Mouse (Mus musculus) erythroblast, adult 5-6 weeks (primary cell): ENCODE data around the gene Hic1. TPM values are rescaled to one million over a fixed set of nuclear protein-coding genes. Genes with fewer than 3 reads are reported as not detected.
"Not testable (repeated sequence)": the region's sequence is repeated elsewhere in the genome, so short reads cannot be mapped to it uniquely, and the experiment has no call there.

Experiments used
- ATAC-seq: replicated peaks from 2 replicates; pipeline ENCODE4 v1.8.0; 2016; ENCODE audit warnings: moderate number of reproducible peaks, mild to moderate bottlenecking, moderate TSS enrichment, inconsistent platforms; ENCODE audit not compliant: poor library complexity, low FRiP score, severe bottlenecking
- total RNA-seq, 2 experiments: library from RNA; stranded (forward) in 1 of 2; stranded (reverse) in 1 of 2; fragments of 150-400 nt in 1 of 2; fragments of 200-764, 138-1000 nt in 1 of 2; gene quantifications; 2 replicates each; pipeline versions ENCODE4 v1.2.3 to v1.2.4; 2015 to 2017; ENCODE audit warnings: low replicate concordance in 2 of 2

Hic1 gene
- total RNA-seq, 2 experiments from 2014 or later, result not detected

- no peak for ATAC-seq
These were observed 24.1 kb upstream of the Hic1 start, which contains the start of gene Rtn4rl1 for GRCm38 (mm10) chr11:75193256-75194071. Gene Rtn4rl1 (plus strand): TSS chr11:75193783.

DNA sequence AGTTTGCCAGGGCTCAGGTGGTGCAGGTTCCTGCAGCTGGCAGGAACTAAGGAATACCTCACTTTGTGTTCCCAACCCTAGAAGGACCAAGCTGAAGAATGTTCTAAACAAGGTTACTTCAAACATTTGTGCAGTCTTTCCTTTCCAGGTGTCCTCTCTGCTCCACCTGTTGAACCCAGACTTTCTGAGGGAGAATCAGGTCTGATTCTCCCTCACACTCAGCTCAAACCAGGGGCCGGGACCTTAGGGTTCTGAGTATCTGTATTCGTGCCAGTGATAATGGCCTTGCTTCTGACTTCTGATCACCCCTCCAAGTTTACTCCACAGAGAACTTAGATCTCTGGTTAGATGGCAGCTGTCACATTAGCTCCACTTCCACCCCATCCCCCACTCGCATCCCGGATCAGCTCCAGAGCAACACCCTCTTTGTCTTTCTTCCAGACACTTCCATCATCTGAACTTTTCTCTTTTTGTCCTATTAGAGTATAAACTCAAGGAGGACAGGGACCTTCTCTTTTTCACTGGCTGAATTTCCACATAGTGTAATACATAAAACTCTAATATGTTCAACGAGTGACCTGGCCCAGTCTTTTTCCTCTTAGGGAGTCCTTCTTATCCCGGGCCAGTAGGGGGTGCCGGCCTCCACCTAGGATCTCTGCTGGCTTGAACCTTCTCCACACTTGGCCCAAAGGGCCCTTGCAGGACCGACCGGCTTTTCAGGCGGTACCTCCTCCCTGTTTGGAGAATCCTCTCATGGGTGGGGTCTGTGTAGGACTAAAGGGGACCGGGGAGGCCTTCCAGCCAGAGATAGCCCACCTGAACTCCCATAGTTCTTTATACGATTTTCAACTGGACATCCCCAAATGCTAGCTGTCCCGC, 23.3 kb upstream of the Hic1 start:
- ATAC-seq, result no peak

- no peak for ATAC-seq
These were observed 22.5 kb upstream of the Hic1 start for GRCm38 (mm10) chr11:75191841-75192240.

DNA sequence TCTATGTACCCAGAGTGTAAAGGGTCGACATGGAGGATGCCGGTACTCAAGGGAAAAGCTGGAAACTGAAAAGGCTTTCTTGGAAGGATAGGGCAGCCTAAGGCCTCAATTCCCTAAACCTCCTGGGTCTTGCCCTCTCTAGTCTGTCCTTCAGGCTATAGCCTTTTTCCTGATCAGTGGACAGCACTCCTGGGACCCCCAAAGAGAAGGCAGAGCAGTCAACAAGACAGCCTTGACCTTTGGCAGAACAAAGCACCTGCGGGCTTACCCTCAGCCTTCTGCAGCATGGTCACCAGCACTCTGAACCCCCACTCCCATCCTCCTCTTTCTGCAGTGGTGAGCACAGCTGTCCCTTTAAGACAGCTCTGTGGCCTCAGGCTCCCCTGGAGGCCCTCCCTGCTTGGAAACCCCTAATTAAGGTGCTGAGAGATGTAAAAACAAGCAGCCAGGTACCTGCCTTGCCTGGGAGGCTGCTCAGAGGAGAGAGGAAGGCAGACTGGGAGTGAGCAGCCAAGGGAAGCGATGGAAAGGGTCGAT, 21.7 kb upstream of the Hic1 start, which contains the start of gene Dph1:
TSS of gene Dph1 (minus strand) at position 337 of the 537 bp plus-strand sequence.
- no peak for ATAC-seq

DNA sequence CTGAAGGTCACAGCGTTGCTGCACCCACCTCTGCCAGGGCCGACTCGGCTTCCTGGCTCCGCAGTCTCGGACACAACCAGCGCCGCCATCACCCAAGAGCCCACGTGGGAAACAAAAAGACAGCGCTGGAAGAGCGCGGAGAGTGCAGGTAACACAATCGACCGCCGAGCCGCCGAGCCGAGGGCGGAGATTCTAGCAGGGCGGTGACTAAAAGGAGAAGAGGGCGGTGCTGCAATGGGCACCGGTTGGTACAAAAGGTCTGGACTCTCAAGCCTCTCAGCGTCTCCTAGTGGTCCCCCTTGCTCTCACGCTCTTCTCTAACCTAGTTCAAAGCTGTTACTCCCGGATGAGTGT, 21.0 kb upstream of the Hic1 start:
- ATAC-seq, result peak; percentile 86

- ATAC-seq, result peak; percentile 49
These were observed 20.5 kb upstream of the Hic1 start for GRCm38 (mm10) chr11:75189713-75190370.

- ATAC-seq, result no peak
These were observed 15.7 kb upstream of the Hic1 start for GRCm38 (mm10) chr11:75184986-75185385.

DNA sequence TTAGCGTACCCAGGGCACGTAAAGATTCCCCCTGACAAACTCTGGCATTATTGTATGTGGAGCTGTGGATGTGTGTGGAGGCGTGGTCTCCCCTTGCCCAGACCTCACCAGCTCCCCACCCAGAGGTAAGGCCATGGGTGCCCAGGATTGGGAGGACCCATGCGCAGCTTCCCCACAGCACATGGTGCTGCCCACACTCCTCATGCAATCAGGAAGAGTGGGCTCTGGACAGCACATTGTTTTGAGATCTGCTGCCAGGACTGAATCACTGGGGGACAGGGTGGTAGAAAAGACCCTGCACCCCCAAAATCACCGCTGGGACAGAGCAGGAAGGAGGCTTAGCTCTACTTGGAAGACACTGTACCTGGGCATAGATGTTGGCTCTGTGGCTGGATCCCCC, 15.3 kb upstream of the Hic1 start:
- no peak for ATAC-seq

- no peak for ATAC-seq
These were observed 14.7 kb upstream of the Hic1 start for GRCm38 (mm10) chr11:75183917-75184570.

DNA sequence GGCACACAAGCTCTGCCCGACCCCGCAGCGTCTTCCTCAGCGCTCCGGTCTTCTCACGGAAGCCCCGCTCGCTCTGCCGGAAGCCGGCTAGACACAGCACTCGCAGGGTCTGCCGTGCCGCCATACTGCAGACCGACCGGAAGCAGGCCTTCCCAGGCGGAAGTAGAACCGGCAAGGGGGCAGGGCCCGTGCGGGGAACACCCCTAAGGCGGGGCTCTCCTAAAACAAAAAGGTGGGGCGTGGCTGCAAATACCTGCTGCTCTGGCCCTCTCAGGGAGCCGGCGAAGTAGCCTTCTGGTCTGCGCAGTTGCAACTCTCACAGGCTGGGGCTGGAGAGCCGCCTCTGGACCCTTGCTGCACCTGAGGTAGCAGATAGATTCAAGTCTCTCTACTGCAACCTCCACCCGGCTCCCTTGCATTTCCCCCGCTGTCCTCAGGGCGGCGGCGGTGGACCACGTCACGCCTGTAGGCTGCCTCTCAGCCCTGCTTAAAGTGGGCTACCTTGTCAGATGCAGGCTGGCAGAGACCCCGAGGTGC, 9.4 kb upstream of the Hic1 start, which contains the start of gene Ovca2:
TSS of gene Ovca2 (minus strand) at position 164 of the 537 bp plus-strand sequence.
- ATAC-seq, result peak; percentile 92

DNA sequence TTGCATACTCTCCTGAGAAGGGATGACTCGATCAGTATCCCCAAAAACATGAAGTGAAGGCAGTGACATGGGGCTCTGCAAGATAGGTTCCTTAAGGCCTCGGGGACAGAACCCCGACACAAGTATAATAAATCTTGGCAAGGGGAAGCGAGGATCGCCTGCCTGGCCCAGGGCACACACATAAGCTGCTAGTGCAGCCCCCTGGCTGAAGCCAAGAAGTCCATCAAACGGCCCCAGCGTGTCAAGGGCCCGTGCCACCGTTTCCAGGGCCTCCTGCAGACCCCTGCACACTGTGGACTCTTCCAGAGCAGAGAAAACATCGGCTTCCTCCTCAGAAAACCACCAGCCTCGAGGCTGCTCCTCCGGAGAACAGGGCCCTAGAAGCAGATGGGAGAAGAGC, 8.7 kb upstream of the Hic1 start:
- no peak for ATAC-seq

GRCm38 (mm10) chr11:75174574-75174973, 5.3 kb upstream of the Hic1 start:
- not testable (repeated sequence) for ATAC-seq

GRCm38 (mm10) chr11:75173799-75174165, 4.5 kb upstream of the Hic1 start:
- no peak for ATAC-seq

DNA sequence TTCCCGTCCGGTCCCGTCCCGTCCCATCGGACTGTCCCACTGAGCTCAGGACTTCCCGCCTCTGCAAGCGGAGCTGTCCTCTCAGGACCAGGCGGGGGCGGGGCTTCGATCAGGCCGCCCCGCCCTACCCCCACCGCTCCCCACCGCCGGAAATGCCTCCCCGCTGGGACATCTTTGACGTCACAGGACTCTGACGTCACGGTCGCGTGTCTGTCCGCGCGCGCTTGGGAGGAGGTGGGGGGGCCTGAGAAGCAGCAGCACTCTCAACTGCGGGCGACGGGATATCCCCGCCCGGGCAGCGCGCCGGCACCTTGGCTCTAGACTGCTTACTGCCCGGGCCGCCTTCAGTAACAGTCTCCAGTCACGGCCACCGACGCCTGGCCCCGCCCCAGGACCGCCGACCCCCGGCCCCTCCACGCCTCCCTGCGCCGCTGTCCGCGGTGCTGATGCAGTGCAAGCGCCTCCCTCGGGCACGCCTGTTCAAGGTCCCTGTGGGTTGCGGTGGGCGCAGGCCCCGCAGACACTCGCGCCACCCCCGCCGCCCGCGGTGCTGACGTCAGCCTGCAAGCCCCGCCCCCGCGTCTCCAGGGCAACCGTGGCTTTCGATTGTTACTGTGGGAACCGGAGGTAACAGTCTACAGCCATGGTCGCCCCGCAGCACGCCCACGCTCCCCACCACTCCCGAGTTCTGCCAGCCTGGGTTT, 3.9 kb upstream of the Hic1 start:
- ATAC-seq, result no peak; the same call in 1 of the 2 replicates

DNA sequence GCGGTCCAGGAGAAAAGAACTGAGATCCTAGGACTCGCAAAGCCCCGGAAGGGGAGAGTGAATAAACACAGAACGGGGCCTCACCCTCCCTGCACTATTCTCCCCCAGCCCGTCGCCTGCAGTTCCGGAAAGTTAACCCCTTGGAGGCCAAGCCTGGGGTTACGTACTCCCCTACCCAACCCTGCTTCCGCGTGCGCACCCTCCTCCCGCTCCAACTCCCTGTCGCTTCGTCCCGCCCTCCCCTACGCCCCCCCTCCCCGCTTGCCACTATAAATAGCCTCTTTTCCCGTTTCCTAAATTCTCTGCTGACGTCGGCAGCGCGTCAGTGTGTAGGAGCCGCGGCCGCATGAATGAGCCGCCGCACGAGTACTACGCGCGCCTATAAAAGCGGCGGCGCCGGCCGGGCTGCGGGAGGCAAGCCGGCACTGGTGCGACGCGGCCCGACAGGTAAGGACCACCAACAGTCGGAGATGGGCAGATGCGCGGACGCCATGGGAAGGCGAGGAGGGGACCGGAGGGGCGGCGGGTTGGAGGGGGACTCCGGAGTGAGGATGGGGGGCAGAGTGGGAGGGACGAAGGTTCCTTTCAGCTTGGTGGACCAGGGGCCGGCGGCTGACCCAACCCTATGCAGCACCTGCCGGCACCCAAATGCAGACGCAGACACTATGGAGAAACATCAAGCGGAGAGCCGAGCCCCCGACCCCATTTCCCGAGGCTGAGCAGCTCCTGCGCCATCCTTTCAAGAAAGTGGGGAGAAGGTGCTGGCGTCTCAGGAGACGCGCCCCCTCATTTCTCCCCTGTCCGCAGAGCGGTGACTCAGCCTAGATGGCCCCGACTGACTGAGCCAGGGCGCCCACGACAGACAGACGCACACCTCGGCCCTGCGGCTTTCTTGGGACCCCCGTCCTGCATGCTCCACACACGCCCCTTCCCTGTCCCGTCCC, 3.1 kb upstream of the Hic1 start:
- no peak for ATAC-seq

DNA sequence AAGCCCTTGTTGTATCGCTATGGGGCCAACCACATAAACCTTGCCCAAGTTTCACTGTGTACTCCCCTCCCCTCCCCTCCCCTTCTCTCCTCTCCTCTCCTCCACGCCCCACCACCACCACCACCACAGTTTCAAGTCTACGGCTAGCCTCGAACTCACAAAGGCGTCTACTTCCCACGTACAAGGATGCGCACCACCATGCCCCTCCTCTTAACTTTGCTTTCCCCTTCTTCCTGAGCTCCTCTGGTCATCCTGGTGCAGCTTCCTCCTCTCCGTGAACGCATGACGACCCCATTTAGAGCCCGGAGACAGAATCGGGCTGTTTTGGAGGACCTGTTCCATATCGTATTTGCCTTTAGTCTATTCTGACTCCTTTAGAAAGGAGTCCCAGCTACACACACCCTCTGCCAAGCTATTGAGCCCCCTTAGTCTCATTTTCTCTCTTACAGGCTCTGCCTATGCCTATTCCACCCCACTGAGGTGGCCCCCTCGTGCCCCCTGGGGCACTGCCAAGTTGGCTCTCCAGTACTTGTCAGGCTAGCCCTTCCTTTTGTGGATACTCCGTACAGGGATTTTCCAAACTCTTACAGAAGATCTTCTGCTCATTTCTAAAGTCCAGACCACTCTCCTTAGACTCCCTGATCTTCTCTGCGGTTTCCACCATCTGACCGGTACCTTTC, 2.0 kb upstream of the Hic1 start:
- no peak for ATAC-seq

- peak; percentile 51 for ATAC-seq
These were observed 925 bp upstream of the Hic1 start for GRCm38 (mm10) chr11:75170136-75170751.
